Mouse (Mus musculus) heart, adult 9 months (tissue): ENCODE results near the gene Socs3.

ENCODE experiments used
- DNase-seq, 2 experiments: peaks; one replicate each; pipeline ENCODE4 v3.0.0; 2022; ENCODE audit warnings: low spot score in 2 of 2

Socs3 gene

GRCm38 (mm10) chr11:117954819-117955218, 15.0 kb downstream of the Socs3 start:
- DNase-seq: no peak

DNA sequence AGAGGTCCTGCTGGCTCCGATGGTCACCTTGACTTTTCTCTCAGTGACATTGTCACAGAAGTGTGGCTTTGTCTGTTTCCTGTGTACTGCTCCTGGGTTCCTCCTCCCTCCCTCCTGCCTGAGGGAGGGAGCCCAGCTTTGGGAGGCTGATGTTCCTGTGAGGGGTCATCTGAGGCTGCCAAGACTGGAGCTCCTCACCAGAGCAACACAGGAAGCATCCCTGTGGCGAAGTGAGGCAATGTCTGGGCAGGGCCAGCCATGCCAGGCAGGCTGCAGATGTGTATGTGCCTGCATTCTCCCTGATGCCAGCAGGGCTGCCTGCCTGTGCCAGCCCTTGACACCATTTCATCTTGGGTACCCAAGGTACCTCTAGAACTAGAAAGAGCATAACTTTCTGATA, 15.8 kb downstream of the Socs3 start:
- no peak for DNase-seq

DNA sequence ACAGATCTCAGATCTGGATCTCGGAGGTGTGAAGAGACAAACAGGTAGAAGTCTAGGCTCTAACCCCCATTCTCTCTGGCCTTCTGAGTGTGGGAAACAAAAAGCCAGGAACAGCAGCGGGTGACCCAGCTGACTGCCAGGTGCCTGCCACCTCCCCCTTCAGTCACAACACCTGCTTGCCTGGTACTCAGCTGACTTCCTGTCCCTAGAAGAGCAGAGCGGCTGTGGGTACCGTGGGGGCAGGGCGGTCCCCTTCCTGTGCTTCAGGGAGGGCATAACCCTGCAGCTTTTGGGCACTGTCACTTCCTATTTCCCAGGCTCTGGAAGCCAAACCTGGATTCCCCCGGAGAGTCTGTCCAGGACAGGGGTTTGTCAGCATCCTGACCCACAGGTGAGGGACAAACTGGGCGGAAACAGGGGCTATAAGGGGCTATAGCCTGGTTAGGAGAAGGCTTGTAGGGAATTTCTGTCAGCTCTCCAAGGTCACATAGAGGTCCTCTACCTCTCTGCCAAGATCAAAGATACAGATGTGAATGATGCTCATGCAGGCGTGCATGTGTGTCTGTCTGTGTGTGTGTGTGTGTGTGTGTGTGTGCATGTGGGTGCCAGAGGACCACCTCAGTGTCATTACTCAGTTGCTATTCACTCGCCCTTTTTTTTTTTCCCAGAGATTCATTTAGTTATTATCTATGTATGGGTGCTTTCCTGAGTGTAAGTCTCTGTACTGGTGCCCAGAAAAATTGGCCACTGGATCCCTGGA, 17.5 kb downstream of the Socs3 start:
- DNase-seq: no peak

DNA sequence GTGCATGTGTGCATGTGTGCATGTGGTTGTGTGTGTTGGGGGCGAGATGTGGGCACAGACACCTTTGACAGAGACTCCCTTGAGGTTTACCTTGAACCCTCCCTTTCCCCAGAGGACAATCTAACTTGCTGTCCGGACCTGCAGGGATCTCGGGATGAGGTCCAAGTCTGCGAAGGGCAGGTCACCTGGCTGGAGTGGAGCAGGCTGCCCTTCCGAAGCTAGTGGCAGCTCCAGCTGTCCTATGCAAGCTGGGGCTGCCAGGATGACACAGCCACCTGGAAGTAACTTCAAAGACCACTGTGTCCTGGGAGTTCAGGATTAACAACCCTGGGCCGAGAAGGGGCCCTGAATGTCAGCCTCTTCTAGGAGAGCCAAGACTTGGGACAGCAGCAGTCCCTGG, 18.5 kb downstream of the Socs3 start:
- DNase-seq: no peak

DNA sequence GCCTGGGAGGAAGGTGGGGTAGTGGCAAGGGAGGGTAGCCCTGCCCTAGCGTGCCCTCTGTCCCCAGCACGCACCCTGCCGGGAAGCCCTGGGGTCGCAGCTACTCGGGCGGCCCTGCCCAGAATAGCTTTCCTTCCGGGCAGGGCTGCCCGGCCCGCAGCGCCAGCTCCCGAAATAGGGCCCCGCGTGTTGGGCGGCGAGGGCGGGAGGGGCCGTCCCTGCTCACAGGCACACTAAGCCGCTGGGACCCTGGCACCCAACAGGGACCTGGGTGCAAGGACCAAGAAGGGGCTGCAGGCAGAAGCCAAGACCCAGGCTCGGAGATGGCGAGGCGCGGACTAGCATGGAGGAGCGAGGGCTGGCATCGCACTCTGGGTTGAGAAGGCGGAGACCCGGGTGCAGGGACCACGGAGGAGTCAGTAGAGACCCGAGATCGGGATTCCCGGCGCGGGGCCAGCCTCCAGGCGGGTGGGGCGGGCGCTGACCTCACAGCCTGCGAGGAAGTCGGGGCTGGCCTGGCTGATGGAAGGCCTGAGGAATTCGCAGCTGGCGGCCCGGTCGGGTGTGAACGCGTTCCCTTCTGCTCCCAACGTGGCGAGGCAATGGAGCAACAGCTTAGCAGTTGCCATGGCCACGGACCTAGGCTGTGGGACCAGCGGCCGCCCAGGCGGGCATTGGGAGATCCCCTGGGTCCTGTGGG, 20.3 kb downstream of the Socs3 start:
- DNase-seq: peak; percentile 91 to 92

DNA sequence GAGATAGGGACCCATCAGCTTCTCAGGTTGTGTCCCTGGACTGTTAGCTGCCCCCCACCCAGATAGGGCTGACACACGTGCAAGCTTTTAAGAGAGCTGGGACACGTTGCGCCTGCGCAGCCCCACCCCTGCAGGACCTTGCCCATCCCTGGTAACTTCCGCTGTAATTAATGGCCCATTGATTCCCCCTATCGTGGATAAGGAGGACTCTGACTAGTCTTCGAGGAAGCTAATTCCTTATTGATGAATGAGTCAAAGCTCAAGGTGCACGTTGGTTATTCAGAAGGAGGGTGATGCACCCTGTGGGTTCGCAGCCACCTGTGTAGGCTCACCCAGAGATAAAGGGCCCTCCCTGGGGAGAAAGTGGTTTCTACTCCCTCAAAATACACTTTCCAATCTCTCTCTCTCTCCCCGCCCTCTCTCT, 22.8 kb downstream of the Socs3 start:
- DNase-seq: no peak

- peak in 1 of 2 experiments; percentile 56 for DNase-seq
Observed at GRCm38 (mm10) chr11:117946195-117946979, 23.5 kb downstream of the Socs3 start.

- no peak for DNase-seq
Observed at GRCm38 (mm10) chr11:117941848-117942247, 28.0 kb downstream of the Socs3 start.

GRCm38 (mm10) chr11:117941325-117941834, 28.5 kb downstream of the Socs3 start:
- DNase-seq: no peak

- DNase-seq: no peak
Observed at GRCm38 (mm10) chr11:117940881-117941280, 29.0 kb downstream of the Socs3 start.

GRCm38 (mm10) chr11:117939741-117940285, 30.0 kb downstream of the Socs3 start:
- peak; percentile 82 to 87 for DNase-seq

DNA sequence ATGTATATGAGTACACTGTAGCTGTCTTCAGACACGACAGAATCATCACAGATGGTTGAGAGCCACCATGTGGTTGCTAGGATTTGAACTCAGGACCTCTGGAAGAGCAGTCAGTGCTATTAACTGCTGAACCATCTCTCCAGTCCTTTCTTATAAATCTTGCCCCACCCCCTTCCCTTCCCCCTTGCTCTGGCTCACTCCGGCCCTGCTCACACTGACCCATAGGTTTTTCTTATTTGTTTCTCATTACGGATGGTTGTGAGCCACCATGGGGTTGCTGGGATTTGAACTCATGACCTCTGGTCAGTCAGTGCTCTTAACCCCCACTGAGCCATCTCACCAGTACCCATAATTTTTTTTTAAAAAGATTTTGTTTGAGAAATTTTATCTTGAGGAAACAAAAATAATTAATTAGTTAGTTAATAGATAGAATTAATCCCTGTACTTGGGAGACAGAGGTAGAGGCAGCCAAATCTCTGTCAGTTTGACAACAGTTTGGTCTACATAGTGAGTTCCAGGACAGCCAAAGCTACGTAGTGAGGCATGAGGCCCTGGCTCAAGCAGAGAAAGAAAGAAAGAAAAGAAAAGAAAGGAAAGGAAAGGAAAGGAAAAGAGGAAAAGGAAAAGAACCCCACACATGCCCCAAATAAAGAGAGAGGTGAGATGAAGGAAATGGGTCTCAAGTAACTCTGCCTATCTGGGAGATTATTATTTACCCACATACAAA, 30.7 kb downstream of the Socs3 start:
- DNase-seq: no peak

DNA sequence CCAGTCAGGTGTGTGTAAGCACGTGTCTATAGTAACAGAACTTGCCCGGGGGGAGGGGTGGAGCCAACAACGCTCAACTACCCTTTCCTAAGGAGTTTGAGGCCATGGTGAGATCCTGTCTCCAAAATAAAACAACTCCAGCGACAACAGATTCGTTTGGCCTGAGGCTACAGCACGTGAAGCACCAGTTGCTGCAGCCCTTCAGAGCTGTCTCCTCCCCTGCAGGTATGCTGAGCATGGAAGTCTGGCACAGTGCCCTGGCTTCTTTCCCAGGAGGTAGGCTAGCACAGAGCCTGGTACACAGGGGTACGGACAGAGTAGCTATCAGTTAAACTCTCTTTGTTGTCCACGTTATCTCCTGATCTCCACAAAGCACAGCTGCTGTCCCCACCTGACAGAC, 33.6 kb downstream of the Socs3 start:
- peak in 1 of 2 experiments; percentile 58 for DNase-seq

DNA sequence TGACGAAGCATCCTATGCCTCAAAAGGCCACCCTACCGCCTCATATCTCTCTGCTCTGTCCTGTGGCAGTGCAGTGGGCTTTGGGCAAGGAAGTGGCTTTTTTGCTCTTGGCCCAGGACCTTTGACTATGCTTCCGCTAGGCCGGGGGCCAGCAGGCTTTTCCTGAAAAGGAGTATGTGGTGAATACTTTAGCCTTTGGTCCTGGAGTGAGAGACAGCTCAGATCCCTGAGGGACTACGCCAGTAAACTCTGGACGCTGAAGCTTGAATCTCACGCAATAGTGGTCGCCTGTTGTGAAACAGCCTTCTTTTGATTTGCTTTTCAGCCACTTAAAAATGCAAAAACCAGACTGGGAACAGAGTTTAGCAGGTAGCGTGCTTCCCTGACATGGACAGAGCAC, 34.2 kb downstream of the Socs3 start:
- DNase-seq: peak; percentile 82 to 85

- no peak for DNase-seq
Observed at GRCm38 (mm10) chr11:117934576-117935368, 35.1 kb downstream of the Socs3 start.

DNA sequence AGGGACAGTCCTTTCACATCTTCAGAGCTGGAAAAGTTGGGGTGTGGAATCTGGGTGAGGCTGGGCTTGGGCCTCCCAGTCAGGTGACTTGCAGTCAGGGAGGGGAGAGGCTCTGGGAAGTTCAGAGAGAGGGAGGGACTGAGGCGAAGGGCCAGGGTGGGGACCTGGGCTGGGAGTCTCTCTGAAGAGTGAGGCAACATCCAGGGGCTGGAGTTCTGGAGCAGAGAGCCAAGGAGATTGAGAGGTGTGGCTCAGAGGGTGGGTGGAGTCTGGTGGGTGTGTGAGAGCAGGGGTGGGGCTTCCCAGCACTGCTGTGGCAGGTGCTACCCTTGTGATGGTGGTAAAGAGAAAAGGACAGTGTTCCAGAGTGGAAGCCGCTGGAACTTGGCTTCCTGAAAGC, 35.7 kb downstream of the Socs3 start:
- DNase-seq: peak in 1 of 2 experiments; percentile 79

GRCm38 (mm10) chr11:117932195-117932594, 37.7 kb downstream of the Socs3 start:
- peak in 1 of 2 experiments; percentile 83 for DNase-seq

DNA sequence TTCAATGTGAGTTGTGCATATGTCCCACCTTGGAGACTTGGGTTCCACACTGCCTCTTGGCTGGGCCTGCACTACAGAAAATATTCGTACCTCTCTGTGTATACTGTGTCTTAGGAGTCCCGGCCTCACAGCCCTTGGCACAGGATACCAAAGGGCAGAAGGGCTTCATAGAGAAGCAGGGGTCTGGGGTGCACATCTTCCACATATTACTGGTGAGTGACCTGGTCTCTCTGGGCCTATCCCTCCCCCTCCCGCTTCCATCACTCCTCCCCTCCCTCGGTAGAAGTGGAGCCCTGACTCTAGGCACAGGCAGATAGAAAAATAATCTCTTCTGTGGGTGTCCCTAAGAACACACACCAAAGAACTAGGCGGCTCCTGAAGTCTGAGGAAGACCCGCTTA, 38.3 kb downstream of the Socs3 start:
- DNase-seq: no peak

- DNase-seq: peak in 1 of 2 experiments; percentile 57
Observed at GRCm38 (mm10) chr11:117930781-117931338, 39.0 kb downstream of the Socs3 start.

DNA sequence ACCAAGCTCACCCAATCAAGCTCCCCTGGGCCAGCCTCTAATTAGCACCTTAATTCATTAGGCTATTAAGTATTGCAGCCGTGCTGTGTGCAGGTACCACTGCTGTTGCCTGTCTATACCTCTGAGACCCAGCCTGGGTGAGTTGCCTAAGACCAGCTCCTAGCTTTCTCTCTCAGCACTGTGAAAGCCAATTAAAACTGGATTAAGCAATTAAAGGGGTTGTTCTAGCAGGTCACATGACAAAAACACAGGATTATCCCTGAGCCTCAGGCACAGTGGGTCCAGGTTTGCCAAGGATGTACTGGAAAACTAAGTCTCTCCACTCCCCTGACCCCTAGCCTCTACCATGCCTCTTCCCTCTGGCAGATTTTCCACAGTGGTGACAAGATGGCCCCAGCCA, 44.3 kb downstream of the Socs3 start:
- no peak for DNase-seq
